In genomic region chr8:80895397-80895796, GRCm38 (mm10) we compare ENCODE assay signal across 9 mouse cellular contexts. TPM values are rescaled to one million over a fixed set of nuclear protein-coding genes. Genes with fewer than 3 reads are reported as not detected.
A peak's percentile ranks its signal among the peaks of the same experiment; 100 is the strongest.
DNase-seq lines count a peak whose midpoint lies in the region; ATAC-seq and TF ChIP-seq lines count a peak whose summit lies in the region.
"Had no signal": no experiment of that assay in that cellular context is flagged by ENCODE, and none has a peak within 500 bp of the region (broad histone marks: within the 10 kb centered on the region; RNA-seq: fewer than 3 reads in every experiment).

No protein-coding gene starts in this region.

- H3K79me2 ChIP-seq in myocyte (ENCODE audit: control insufficient read depth, insufficient read depth) = no peaks in the 10 kb centered on the region

- no peaks in the 10 kb centered on the region for H3K36me3 ChIP-seq in hindbrain, embryonic 10.5 days
- H3K36me3 ChIP-seq in hindbrain, embryonic 13.5 days = no peaks in the 10 kb centered on the region
- H3K36me3 ChIP-seq in intestine, embryonic 16.5 days (ENCODE audit: control insufficient read depth, insufficient read depth, low read length) = no peaks in the 10 kb centered on the region
- H3K36me3 ChIP-seq in myocyte (ENCODE audit: control insufficient read depth, insufficient read depth) = no peaks in the 10 kb centered on the region
- H3K36me3 ChIP-seq: midbrain, embryonic 12.5 days had no signal

- peaks cover 8% of the 10 kb centered on the region for H3K4me1 ChIP-seq in hindbrain, embryonic 10.5 days (replicated peaks)
- H3K4me1 ChIP-seq in hindbrain, embryonic 13.5 days (replicated peaks) = no peaks in the 10 kb centered on the region
- H3K4me1 ChIP-seq in embryonic fibroblast, embryonic 13.5 days (ENCODE audit: control insufficient read depth, insufficient read depth, low read length) = peaks cover 6% of the 10 kb centered on the region; the same call in 1 of the 2 replicates
- H3K4me1 ChIP-seq in intestine, embryonic 16.5 days (ENCODE audit: control insufficient read depth, insufficient read depth, low read length) = peaks cover 6% of the 10 kb centered on the region; the same call in 1 of the 2 replicates
- H3K4me1 ChIP-seq: midbrain, embryonic 12.5 days had no signal

- H3K4me2 ChIP-seq in hindbrain, embryonic 13.5 days = no peak overlapping the region
- H3K4me2 ChIP-seq in intestine, embryonic 16.5 days (ENCODE audit: low read depth, low read length) = no peak overlapping the region; the same call in 1 of the 2 replicates
- H3K4me2 ChIP-seq in myocyte (ENCODE audit: low read depth) = peak overlapping the region; percentile 48
- H3K4me2 ChIP-seq: midbrain, embryonic 12.5 days had no signal

- ATAC-seq in hindbrain, embryonic 13.5 days (ENCODE audit: low FRiP score) = no peak
- peak; percentile 33; the same call in 1 of the 2 replicates for ATAC-seq in intestine, embryonic 16.5 days

- no peak for DNase-seq in hindbrain, embryonic 10.5 days (ENCODE audit: low spot score)
- no peak for DNase-seq in B cell, adult 2 months
- DNase-seq in cerebellum, adult 11-12 months = no peak
- no peak for DNase-seq in thymus, postnatal 4 days

- H3ac ChIP-seq in myocyte (ENCODE audit: control insufficient read depth, insufficient read length) = no peak overlapping the region

- H3K9ac ChIP-seq in hindbrain, embryonic 13.5 days = no peak overlapping the region
- no peak overlapping the region for H3K9ac ChIP-seq in intestine, embryonic 16.5 days (ENCODE audit: low read depth, low read length)
- H3K9ac ChIP-seq: midbrain, embryonic 12.5 days had no signal

- peak overlapping the region; percentile 9; the same call in 1 of the 2 replicates for H3K27ac ChIP-seq in hindbrain, embryonic 10.5 days
- no peak overlapping the region for H3K27ac ChIP-seq in hindbrain, embryonic 13.5 days
- peak overlapping the region; percentile 2; the same call in 1 of the 2 replicates for H3K27ac ChIP-seq in embryonic fibroblast, embryonic 13.5 days (ENCODE audit: insufficient read depth, low read length)
- peak overlapping the region; percentile 57; the same call in 1 of the 2 replicates for H3K27ac ChIP-seq in intestine, embryonic 16.5 days (ENCODE audit: low read length)
- H3K27ac ChIP-seq: midbrain, embryonic 12.5 days had no signal

- no peaks in the 10 kb centered on the region for H3K27me3 ChIP-seq in hindbrain, embryonic 10.5 days (ENCODE audit: insufficient read depth, poor library complexity, severe bottlenecking)
- H3K27me3 ChIP-seq in hindbrain, embryonic 13.5 days = no peaks in the 10 kb centered on the region
- no peaks in the 10 kb centered on the region for H3K27me3 ChIP-seq in intestine, embryonic 16.5 days (replicated peaks; ENCODE audit: control insufficient read depth, insufficient read depth, low read length)
- no peaks in the 10 kb centered on the region for H3K27me3 ChIP-seq in myocyte (ENCODE audit: control insufficient read depth, insufficient read depth, insufficient read length)
- H3K27me3 ChIP-seq: midbrain, embryonic 12.5 days had no signal

- 36% methylated on average over 6 of the region's 6 CpGs for WGBS in hindbrain, embryonic 10.5 days
- 38% methylated on average over 6 of the region's 6 CpGs for WGBS in hindbrain, embryonic 13.5 days
- WGBS in intestine, embryonic 16.5 days = 20% methylated on average over 6 of the region's 6 CpGs

- no peaks in the 10 kb centered on the region for H3K9me3 ChIP-seq in hindbrain, embryonic 10.5 days
- H3K9me3 ChIP-seq in hindbrain, embryonic 13.5 days = no peaks in the 10 kb centered on the region
- no peaks in the 10 kb centered on the region for H3K9me3 ChIP-seq in intestine, embryonic 16.5 days (ENCODE audit: control insufficient read depth, low read length)
- H3K9me3 ChIP-seq: midbrain, embryonic 12.5 days had no signal

- H3K4me3 ChIP-seq in hindbrain, embryonic 10.5 days = no peak overlapping the region
- no peak overlapping the region for H3K4me3 ChIP-seq in hindbrain, embryonic 13.5 days
- no peak overlapping the region for H3K4me3 ChIP-seq in embryonic fibroblast, embryonic 13.5 days (ENCODE audit: insufficient read depth, low read length)
- H3K4me3 ChIP-seq in intestine, embryonic 16.5 days (ENCODE audit: low read length) = no peak overlapping the region
- H3K4me3 ChIP-seq in myocyte = no peak overlapping the region
- H3K4me3 ChIP-seq: midbrain, embryonic 12.5 days had no signal

- no peak for TF ChIP-seq POLR2A in embryonic fibroblast, embryonic 13.5 days (IDR thresholded peaks at IDR 0.05; ENCODE audit: low read depth, low read length)
- TF ChIP-seq POLR2A in myocyte (IDR thresholded peaks at IDR 0.05; ENCODE audit: insufficient read length, low read depth) = no peak

- TF ChIP-seq CTCF in embryonic fibroblast, embryonic 13.5 days (IDR thresholded peaks at IDR 0.05; ENCODE audit: borderline replicate concordance, insufficient read depth, low read length) = no peak

TF ChIP-seq in myocyte, 11 proteins besides CTCF, POLR2A, EP300 and RAD21:
- TF ChIP-seq REST (IDR thresholded peaks at IDR 0.05; ENCODE audit: insufficient read depth, insufficient read length) (no peak), TCF3 (IDR thresholded peaks at IDR 0.05; ENCODE audit: insufficient read length, low read depth) (no peak), MYOD1 (IDR thresholded peaks at IDR 0.05; ENCODE audit: control insufficient read depth in 1 of 3, insufficient read length in 2 of 3, low read depth in 2 of 3) (no peak), MAX (IDR thresholded peaks at IDR 0.05; ENCODE audit: low read depth) (no peak), CEBPB (IDR thresholded peaks at IDR 0.05; ENCODE audit: insufficient read depth, poor library complexity, severe bottlenecking) (no peak), TCF12 (IDR thresholded peaks at IDR 0.05; ENCODE audit: insufficient read depth, poor library complexity, severe bottlenecking) (no peak), SRF (IDR thresholded peaks at IDR 0.05; ENCODE audit: control insufficient read depth, insufficient read length, low read depth) (no peak), POLR2AphosphoS2 (IDR thresholded peaks at IDR 0.05; ENCODE audit: insufficient read length, low read depth) (no peak), E2F4 (IDR thresholded peaks at IDR 0.05; ENCODE audit: insufficient read depth) (no peak), USF1 (IDR thresholded peaks at IDR 0.05; ENCODE audit: low read depth) (no peak)

RNA-seq across cellular contexts. Expression of gene Gab1, which starts 15.1 kb away (rescaled TPM):
- polyA plus RNA-seq in hindbrain, embryonic 10.5 days (2016; fragmentation: Nextera tagmentation; extraction: Ambion mirVana) = 14.5 and 15.8 TPM in 2 replicates
- polyA plus RNA-seq in hindbrain, embryonic 13.5 days (2015; fragmentation: Nextera tagmentation; extraction: Ambion mirVana) = 9.7 and 10.4 TPM in 2 replicates
- 15.5 and 25.4 TPM in 2 replicates for polyA plus RNA-seq in embryonic fibroblast, embryonic 13.5 days (2011; ENCODE audit: insufficient read length, low read depth, missing spikeins)
- 9.0 and 10.5 TPM in 2 replicates for polyA plus RNA-seq in intestine, embryonic 16.5 days (2015; fragmentation: Nextera tagmentation; extraction: Ambion mirVana)
- 3.4 TPM for polyA plus RNA-seq in myocyte (2012; fragmentation: generic; extraction: Trizol)
